Mouse (Mus musculus) liver, postnatal 0 days (tissue): ENCODE results near the gene Bspry.

ENCODE experiments used
- CTCF ChIP-seq: sonication (generic); IDR thresholded peaks from 2 replicates; pipeline ENCODE4 v1.5.1; 2016; ENCODE audit warnings: antibody characterized with exemption, low read depth
- EP300 ChIP-seq: IDR thresholded peaks from 2 replicates; pipeline ENCODE4 v1.6.1; 2016; ENCODE audit warnings: antibody characterized with exemption, low read depth, mild to moderate bottlenecking

- TF ChIP-seq CTCF (no peak), EP300 (no peak)
Observed at GRCm38 (mm10) chr4:62505991-62506390, 26.1 kb downstream of the Bspry start.
